Mouse (Mus musculus): Measurements from ENCODE around the gene Gale. TPM values are rescaled to one million over a fixed set of nuclear protein-coding genes. Genes with fewer than 3 reads are reported as not detected.

Gale gene
- polyA plus RNA-seq, 1 experiment = 37.0 TPM

- Histone ChIP-seq H3K4me1 (replicated peaks; ENCODE audit: control insufficient read depth, insufficient read depth, low read length) (peaks cover 8% of the 10 kb centered on the region), H3K27me3 (ENCODE audit: control insufficient read depth, insufficient read depth, low read length) (no peaks in the 10 kb centered on the region), H3K36me3 (ENCODE audit: control insufficient read depth, insufficient read depth, low read length) (peaks cover 6% of the 10 kb centered on the region), H3K4me3 (ENCODE audit: control insufficient read depth, insufficient read depth, low read length) (no peak overlapping the region), H3K27ac (ENCODE audit: control insufficient read depth, insufficient read depth, low read length) (no peak overlapping the region)
- TF ChIP-seq POLR2A (IDR thresholded peaks at IDR 0.05; ENCODE audit: control insufficient read depth, extremely low read depth, insufficient read depth, low read length, poor library complexity) = no peak
- TF ChIP-seq CTCF (IDR thresholded peaks at IDR 0.05; ENCODE audit: borderline replicate concordance, control insufficient read depth, extremely low read depth, insufficient read depth, low read length, poor library complexity) = no peak
- DNase-seq = no peak
- WGBS = 87% methylated on average over 9 of the region's 9 CpGs
These were observed 24.2 kb downstream of the Gale start for GRCm38 (mm10) chr4:135987714-135988113.

DNA sequence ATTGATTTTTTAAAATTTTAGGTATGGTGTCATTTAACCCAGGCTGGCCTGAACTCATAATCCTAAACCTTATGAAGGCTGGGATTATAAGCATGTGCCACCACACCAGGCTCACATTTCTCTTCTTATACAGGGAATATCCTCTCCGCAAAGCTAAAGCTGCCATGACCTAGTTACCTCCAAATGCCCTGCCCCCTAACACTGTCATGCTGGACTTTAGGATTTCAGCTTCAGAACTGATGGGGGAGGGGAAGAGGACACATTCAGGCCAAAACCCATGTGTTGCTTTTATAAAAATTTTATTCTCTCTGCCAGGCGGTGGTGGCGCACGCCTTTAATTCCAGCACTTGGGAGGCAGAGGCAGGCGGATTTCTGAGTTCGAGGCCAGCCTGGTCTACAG lies 30.4 kb downstream of the Gale start:
- H3K27me3 ChIP-seq (ENCODE audit: control insufficient read depth, insufficient read depth, low read length) = no peaks in the 10 kb centered on the region
- no peak overlapping the region for H3K4me3 ChIP-seq (ENCODE audit: control insufficient read depth, insufficient read depth, low read length)
- no peak overlapping the region for H3K27ac ChIP-seq (ENCODE audit: control insufficient read depth, insufficient read depth, low read length)
- no peak for DNase-seq
- WGBS = 98% methylated on average over 6 of the region's 6 CpGs
- no peaks in the 10 kb centered on the region for H3K4me1 ChIP-seq (replicated peaks; ENCODE audit: control insufficient read depth, insufficient read depth, low read length)
- TF ChIP-seq POLR2A (IDR thresholded peaks at IDR 0.05; ENCODE audit: control insufficient read depth, extremely low read depth, insufficient read depth, low read length, poor library complexity) (no peak), CTCF (IDR thresholded peaks at IDR 0.05; ENCODE audit: borderline replicate concordance, control insufficient read depth, extremely low read depth, insufficient read depth, low read length, poor library complexity) (no peak)
- no peaks in the 10 kb centered on the region for H3K36me3 ChIP-seq (ENCODE audit: control insufficient read depth, insufficient read depth, low read length)

- Histone ChIP-seq H3K36me3 (ENCODE audit: control insufficient read depth, insufficient read depth, low read length) (no peaks in the 10 kb centered on the region), H3K4me3 (ENCODE audit: control insufficient read depth, insufficient read depth, low read length) (no peak overlapping the region), H3K4me1 (replicated peaks; ENCODE audit: control insufficient read depth, insufficient read depth, low read length) (no peaks in the 10 kb centered on the region), H3K27ac (ENCODE audit: control insufficient read depth, insufficient read depth, low read length) (no peak overlapping the region), H3K27me3 (ENCODE audit: control insufficient read depth, insufficient read depth, low read length) (no peaks in the 10 kb centered on the region)
- TF ChIP-seq POLR2A (IDR thresholded peaks at IDR 0.05; ENCODE audit: control insufficient read depth, extremely low read depth, insufficient read depth, low read length, poor library complexity) (no peak), CTCF (IDR thresholded peaks at IDR 0.05; ENCODE audit: borderline replicate concordance, control insufficient read depth, extremely low read depth, insufficient read depth, low read length, poor library complexity) (no peak)
- WGBS = 94% methylated on average over 4 of the region's 4 CpGs
- no peak for DNase-seq
These were observed 31.6 kb downstream of the Gale start for GRCm38 (mm10) chr4:135995118-135995517.

GRCm38 (mm10) chr4:136004107-136004675 lies 40.7 kb downstream of the Gale start:
- peaks cover 66% of the 10 kb centered on the region for H3K36me3 ChIP-seq (ENCODE audit: control insufficient read depth, insufficient read depth, low read length)
- no peak overlapping the region for H3K4me3 ChIP-seq (ENCODE audit: control insufficient read depth, insufficient read depth, low read length)
- H3K27ac ChIP-seq (ENCODE audit: control insufficient read depth, insufficient read depth, low read length) = no peak overlapping the region
- no peaks in the 10 kb centered on the region for H3K4me1 ChIP-seq (replicated peaks; ENCODE audit: control insufficient read depth, insufficient read depth, low read length)
- no peak for DNase-seq
- no peaks in the 10 kb centered on the region for H3K27me3 ChIP-seq (ENCODE audit: control insufficient read depth, insufficient read depth, low read length)
- no peak for TF ChIP-seq CTCF (IDR thresholded peaks at IDR 0.05; ENCODE audit: borderline replicate concordance, control insufficient read depth, extremely low read depth, insufficient read depth, low read length, poor library complexity)
- 90% methylated on average over 5 of the region's 5 CpGs for WGBS

- no peak for DNase-seq
These were observed 41.4 kb downstream of the Gale start for GRCm38 (mm10) chr4:136004921-136005320.

DNA sequence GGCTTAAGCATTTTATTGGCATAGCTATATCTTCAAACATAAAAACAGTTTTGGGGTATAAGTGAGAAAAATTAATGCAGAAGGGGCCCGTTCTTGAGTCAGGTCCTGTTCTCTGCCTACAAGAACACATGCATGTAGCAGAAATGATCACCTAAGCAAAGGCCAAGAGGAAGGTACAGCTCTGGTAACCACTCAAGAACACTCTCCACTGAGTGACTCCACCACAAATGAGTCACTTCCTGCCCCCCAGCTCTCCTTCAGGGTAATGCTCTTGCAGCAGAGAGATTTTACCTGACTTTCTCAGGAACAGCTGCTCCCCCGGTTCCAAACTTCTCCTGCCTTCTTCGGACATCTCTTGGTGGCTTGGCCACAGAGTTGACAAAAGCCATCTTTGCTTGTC lies 43.3 kb downstream of the Gale start:
- TF ChIP-seq CTCF (IDR thresholded peaks at IDR 0.05; ENCODE audit: borderline replicate concordance, control insufficient read depth, extremely low read depth, insufficient read depth, low read length, poor library complexity) (no peak), POLR2A (IDR thresholded peaks at IDR 0.05; ENCODE audit: control insufficient read depth, extremely low read depth, insufficient read depth, low read length, poor library complexity) (no peak)
- Histone ChIP-seq H3K4me3 (ENCODE audit: control insufficient read depth, insufficient read depth, low read length) (no peak overlapping the region), H3K27ac (ENCODE audit: control insufficient read depth, insufficient read depth, low read length) (no peak overlapping the region), H3K36me3 (ENCODE audit: control insufficient read depth, insufficient read depth, low read length) (peaks cover 92% of the 10 kb centered on the region), H3K27me3 (ENCODE audit: control insufficient read depth, insufficient read depth, low read length) (no peaks in the 10 kb centered on the region), H3K4me1 (replicated peaks; ENCODE audit: control insufficient read depth, insufficient read depth, low read length) (no peaks in the 10 kb centered on the region)
- DNase-seq = no peak
- WGBS = 78% methylated on average over 3 of the region's 3 CpGs

More at GRCm38 (mm10) chr4:136004921-136005320, 41.4 kb downstream of the Gale start:
- TF ChIP-seq CTCF (IDR thresholded peaks at IDR 0.05; ENCODE audit: borderline replicate concordance, control insufficient read depth, extremely low read depth, insufficient read depth, low read length, poor library complexity) (no peak), POLR2A (IDR thresholded peaks at IDR 0.05; ENCODE audit: control insufficient read depth, extremely low read depth, insufficient read depth, low read length, poor library complexity) (no peak)
- WGBS = 94% methylated on average over 2 of the region's 2 CpGs
- Histone ChIP-seq H3K27ac (ENCODE audit: control insufficient read depth, insufficient read depth, low read length) (no peak overlapping the region), H3K4me1 (replicated peaks; ENCODE audit: control insufficient read depth, insufficient read depth, low read length) (no peaks in the 10 kb centered on the region), H3K27me3 (ENCODE audit: control insufficient read depth, insufficient read depth, low read length) (no peaks in the 10 kb centered on the region), H3K36me3 (ENCODE audit: control insufficient read depth, insufficient read depth, low read length) (peaks cover 73% of the 10 kb centered on the region), H3K4me3 (ENCODE audit: control insufficient read depth, insufficient read depth, low read length) (no peak overlapping the region)

Measured in thymus, adult 2 months (tissue).